Mouse (Mus musculus): ENCODE results near the gene Fut11.
"Not testable (repeated sequence)": the region's sequence is repeated elsewhere in the genome, so short reads cannot be mapped to it uniquely, and the experiment has no call there.

The Fut11 gene

DNA sequence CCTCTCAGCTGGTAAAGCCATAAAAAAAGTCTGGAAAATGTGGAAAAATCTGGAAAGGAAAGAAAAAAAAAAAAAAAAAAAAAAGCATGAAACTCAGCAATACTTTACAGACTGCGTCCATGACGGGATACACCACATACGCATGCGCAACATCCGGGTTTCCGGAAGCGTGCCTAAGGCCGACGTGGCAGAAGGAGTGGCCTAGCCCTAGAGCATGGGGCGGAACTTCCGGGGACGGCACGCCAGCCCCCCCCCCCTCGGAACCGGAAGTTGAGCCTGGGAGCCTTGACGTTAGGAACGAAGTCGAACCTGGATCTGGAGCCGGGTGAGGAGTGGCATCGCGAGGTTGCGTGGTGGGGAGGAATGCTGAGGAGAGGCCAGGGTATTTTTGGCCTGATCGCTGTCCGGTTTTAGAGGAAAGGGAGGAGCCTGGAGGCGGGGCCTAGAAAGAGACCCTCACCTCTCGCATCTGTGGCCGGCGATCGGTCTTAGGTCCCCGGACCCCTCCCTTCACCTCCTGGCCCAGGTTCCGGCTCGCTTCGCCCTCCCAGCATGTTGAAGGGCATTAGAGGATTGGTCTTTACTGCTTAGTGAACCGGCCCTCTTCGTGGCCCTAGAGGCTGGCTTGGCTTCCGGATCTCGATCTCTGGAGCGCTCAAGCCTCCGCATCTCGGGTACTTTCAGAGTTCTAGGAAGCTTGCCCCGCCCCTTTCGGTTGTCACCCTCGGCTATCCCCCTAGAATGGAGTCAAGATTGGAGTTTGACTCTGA lies 20.5 kb upstream of the Fut11 start, which contains the start of gene Sec24c:
Sec24c (plus strand) TSS at position 245 of the 770 bp plus-strand sequence.
- DNase-seq (ENCODE audit: low read depth, low spot score), result peak; percentile 99

DNA sequence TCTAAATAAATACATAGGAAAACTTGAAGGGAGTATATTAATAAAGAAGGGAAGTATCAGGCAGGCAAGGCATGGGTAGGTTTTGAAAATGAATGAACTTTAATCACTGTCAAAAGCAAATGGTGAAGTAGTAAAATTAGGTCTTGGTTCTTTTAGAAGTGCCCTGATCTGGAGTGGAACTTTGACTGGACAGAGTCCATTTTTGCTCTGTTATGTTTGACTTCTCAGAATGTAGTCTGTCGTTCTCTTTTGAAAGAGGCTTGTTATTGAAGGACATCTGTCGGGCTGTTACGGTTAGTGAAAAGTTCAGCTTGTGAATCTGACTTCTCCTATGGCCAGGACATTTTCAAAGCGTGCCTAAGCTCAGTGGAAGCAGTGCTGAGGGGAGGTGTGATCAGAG lies 16.9 kb upstream of the Fut11 start:
- no peak for DNase-seq (ENCODE audit: low read depth, low spot score)

DNA sequence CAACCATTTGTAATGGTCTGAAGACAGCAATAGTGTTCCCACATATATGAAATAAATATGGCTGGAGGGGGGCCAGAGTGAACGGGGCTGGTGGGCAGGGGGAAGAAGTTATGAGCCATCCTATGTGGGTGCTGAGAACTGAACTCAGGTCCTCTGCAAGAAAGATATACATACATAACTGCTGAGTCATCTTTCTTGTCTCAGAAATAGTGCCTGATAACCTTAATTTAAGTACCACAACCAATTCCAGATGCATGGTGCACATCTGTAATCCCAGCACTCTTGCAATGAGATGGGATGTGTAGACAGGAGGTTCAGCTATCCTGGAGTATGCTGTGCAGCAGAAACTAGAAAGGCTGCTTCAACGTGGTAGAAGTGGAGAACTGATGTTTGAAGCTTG lies 13.0 kb upstream of the Fut11 start:
- DNase-seq (ENCODE audit: low read depth, low spot score), result no peak

DNA sequence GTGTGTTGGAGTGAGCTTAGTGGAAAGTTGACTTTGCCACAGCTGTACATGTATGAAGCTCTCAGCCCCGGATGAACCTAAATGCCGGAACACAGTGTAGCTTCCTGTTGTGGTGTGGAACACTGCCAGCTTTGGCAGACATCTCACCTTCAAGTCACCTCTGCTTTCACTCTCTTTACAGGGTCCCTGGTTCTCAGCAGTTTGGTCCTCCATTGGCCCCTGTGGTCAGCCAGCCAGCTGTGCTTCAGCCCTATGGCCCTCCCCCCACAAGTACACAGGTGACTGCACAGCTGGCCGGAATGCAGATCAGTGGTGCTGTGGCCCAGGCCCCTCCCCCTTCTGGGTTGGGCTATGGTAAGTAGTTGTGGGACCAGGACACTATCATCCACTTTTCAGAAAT lies 12.3 kb upstream of the Fut11 start:
- DNase-seq (ENCODE audit: low read depth, low spot score), result no peak

DNA sequence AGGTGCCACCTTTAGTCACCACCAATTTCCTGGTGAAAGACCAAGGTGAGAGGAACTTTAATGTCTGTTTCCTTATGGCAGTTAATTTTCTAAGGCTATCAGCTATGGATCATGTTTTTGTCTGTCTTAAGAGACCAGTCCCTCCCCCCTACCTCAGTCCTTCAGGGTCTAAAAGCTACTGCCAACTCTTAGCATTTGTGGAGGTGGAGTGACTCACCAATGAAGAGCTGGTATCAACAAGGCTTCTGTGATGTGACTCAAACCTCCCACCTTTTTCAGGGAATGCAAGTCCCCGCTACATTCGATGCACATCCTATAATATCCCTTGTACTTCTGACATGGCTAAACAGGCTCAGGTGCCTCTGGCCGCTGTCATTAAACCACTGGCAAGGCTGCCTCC lies 8.2 kb upstream of the Fut11 start:
- no peak for DNase-seq (ENCODE audit: low read depth, low spot score)

DNA sequence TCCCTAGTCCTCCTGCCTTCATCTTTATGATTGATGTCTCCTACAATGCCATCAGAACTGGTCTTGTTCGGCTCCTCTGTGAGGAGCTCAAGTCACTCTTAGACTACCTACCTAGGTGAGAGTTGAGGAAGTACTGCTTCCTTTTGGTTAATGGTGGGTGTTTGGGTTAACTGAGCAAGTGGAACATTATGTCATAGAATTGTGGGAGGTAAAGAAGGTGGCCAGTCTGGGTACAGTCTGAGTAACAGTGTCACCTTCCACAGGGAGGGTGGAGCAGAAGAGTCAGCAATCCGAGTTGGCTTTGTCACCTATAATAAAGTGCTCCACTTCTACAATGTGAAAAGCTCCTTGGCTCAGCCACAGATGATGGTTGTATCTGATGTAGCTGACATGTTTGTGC lies 5.8 kb upstream of the Fut11 start:
- no peak for DNase-seq (ENCODE audit: low read depth, low spot score)

DNA sequence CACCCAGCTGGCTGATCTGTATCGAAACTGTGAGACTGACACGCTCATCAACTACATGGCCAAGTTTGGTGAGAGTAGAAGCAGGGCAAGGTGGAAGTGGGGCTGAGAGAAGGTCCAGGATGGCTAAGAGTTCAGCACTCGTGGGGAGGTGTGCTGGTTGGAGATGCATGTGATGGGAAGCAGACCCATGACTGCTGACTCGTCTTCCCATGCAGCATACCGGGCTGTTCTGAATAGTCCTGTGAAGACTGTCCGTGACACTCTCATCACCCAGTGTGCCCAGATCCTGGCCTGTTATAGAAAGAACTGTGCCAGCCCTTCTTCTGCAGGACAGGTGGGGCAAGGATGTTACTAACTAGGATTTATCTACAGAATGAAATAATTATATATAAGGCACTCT lies 3.0 kb upstream of the Fut11 start:
- DNase-seq (ENCODE audit: low read depth, low spot score), result no peak

DNA sequence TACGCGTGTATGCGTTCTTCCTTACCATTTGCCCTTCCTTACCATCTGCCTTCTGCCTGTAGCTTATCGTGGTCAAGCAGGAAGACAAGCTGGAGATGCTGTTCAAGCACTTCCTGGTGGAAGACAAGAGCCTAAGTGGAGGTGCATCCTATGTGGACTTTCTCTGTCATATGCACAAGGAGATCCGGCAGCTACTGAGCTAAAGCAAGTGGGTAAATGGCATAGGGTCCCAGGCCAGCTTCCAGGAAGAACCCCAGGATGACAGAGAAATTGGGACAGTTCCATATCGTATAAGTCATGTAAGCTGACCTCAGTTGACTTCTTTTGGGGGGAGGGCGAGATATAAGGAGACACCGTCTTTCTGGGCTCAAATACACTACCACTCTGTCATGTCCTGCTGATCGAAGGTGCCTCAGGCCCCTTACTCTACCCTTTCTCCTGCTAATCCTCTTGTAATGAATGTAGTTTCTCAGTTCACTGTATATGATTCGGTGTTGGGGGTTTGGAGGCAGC lies 1.1 kb upstream of the Fut11 start:
- DNase-seq (ENCODE audit: low read depth, low spot score), result no peak

DNA sequence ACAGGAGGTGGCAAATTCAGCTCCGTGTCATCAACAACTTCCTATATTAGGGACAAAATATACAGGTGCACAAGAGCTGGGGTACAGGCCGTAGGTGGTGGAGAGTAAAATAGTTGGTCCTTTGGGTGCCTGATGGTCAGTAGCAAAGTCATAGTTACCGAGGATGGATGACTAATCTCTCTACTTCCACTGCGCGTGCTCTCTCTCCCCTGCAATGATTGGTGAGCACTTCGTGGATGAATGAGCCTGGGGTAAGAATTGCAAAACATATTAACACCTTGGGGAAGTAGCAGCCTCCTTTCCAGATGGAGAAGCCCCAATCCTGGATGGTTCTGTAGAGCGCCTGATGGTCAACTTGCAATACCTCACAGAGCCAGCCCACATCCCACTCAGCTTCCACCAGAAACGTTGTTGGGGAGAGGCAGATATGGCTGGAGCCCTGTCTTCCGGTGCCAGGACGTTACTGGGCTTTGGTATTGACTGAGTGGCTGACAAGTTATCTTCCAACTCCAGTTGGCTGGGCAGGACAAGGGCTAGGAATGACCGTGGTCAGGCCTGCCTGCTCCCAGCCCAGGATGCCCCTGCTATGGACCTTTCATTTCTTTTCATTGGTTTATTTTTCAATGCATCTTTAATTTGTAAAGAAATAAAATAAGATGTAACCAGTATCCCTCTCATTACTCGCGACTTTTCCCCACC lies 434 bp upstream of the Fut11 start:
- DNase-seq (ENCODE audit: low read depth, low spot score), result no peak

DNA sequence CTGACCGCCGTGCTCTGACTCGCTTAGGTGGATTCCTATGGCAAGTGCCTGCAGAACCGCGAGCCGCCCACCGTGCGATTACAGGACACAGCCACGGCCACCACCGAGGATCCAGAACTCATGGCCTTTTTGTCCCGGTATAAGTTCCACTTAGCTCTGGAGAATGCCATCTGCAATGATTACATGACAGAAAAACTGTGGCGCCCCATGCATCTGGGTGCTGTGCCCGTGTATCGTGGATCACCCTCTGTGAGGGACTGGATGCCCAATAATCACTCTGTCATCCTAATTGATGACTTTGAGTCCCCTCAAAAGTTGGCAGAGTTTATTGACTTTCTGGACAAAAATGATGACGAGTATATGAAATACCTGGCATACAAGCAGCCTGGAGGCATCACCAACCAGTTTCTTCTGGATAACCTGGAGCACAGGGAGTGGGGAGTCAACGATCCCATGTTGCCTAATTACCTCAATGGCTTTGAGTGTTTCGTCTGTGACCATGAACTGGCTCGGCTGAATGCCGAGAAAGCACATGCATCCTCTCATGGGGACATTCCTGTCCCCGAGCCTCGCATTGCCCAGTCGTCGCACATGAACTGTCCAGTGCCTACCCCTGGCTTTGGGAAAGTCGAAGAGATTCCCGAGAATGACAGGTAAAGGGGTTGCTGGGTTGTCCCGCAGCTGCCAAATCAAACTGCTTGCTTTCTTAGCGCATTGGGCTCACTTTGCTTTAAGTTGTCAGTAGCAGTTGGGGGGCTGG lies 1.2 kb downstream of the Fut11 start:
- DNase-seq (ENCODE audit: low read depth, low spot score), result no peak

DNA sequence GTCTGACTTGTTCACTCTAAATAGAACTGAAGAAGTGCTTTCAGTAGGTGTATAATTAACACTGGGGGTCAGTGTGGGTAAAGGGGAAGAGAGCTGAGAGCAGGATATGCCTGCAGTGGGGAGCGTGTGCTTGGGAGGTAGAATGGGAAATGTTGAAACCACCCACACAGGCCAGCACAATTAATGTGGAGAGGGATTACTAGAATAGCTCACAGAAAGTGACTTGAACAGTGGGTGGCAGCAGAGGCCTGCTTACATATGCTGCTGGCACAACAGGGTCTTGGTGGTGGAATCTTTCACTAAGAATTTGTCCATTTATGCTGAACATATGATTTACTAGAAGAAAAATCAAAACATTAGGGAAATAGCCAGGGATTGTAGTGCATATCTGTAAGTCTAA lies 2.2 kb downstream of the Fut11 start:
- no peak for DNase-seq (ENCODE audit: low read depth, low spot score)

DNA sequence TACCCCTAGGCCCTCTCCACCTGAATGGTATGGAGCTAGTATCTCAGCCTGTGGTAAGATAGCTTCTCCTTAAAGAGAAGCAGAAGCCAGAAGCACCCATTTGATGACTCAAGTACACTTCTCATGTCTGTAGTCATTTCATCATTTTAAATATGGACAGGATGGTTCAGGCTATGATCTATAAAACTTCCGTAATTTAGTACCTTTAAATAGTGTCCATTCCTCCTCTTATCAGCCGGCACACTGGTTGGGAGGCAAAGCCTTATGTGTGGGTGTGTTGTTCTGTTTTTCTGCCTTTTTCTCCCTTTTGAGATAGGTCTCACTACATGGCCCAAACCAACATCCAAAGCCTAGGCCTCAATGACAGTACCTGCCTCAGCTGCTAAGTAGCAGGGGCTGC lies 3.7 kb downstream of the Fut11 start:
- DNase-seq (ENCODE audit: low read depth, low spot score), result no peak

DNA sequence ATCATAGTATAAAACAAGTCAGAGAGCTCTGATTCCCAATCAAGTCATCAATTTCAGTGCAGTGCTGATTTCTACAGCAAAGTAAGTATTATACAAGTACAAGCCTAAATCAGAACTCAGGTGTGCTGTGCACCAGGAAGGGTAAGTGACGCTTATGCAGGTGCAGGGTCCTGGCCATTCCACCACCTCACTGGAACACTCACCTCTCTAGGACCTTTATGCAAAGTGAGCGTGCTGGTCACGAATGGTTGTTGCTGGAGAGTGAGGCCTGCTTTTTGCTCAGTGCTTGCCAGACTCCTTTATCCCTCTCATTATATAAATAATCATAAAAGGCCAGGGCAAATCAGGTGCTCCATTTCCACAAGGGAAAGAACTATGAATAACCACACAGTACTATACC lies 5.6 kb downstream of the Fut11 start:
- DNase-seq (ENCODE audit: low read depth, low spot score), result no peak

DNA sequence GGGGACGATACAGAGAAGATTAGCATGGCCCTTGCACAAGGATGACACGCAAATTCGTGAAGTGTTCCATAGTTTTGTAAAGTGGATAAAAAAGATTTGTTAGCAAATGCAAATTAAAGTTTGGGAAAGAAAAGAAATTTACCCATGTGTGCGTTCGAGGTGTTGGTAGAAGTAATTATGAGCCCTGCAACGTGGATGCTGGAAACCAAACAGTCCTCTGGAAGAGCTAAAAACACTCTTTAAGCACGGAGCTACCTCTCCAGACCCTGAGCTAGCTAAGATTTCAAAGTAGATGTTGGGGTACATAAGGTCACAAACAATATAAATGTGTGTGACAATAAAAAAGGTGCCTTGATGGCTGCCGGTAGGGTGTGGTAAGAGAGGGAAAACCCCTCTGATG lies 6.8 kb downstream of the Fut11 start:
- no peak for DNase-seq (ENCODE audit: low read depth, low spot score)

DNA sequence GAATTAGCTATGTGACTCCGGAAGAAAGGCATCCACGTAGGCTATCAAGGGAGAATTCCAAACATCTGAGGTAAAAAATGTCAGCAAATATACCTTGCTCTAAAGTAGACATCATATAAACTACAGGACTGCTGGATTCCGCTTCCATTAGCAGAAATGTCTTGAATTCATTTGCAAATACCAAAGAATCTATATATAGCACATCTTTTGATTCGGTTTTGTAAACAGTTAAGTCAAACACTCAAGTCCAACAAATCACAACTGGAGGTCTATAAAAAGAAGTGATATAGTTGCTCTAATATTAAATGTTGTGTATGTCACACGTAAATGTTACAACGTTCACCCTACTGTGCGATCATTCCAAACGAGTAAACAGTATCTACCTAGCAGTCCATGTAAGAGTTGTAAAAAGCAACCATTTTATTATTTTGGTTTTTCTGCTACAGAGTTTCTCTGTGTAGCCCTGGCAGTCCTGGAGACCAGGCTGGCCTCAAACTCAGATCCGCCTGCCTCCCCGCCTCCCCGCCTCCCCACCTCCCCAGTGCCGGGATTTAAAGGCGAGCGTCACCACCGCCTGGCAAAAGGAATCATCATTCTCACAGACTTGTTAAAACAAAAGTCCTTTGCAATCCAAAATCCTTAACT lies 7.5 kb downstream of the Fut11 start:
- DNase-seq (ENCODE audit: low read depth, low spot score), result no peak

DNA sequence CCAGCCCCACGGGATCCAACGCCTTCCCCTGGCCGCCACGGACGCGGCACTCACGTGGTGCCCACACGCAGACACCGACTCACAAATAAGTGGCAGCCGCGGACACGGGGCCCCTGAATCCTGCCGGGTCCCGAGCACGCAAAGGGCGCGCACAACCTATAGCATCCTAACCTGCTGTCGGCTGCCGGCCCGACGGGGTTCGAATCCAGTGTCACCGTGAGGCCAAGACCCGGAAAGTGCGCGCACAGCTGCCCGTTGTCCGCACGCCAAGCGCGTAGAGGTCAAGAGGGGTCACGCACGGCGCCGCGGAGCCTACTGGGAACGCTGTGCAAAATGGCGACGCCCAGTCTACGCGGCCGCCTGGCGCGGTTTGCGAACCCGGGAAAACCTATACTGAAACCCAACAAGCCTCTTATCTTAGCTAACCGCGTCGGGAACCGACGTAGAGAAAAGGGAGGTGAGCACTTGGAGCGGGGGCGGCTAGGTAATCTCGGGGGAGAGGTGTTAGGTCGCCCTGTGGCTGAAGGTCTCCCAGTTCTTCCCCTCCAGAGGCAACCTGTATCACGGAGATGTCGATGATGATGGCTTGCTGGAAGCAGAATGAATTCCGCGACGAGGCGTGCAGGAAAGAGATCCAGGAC lies 8.1 kb downstream of the Fut11 start, which contains the start of gene Chchd1:
Chchd1 (plus strand) TSS at position 266 of the 641 bp plus-strand sequence.
- DNase-seq (ENCODE audit: low read depth, low spot score), result peak; percentile 75

DNA sequence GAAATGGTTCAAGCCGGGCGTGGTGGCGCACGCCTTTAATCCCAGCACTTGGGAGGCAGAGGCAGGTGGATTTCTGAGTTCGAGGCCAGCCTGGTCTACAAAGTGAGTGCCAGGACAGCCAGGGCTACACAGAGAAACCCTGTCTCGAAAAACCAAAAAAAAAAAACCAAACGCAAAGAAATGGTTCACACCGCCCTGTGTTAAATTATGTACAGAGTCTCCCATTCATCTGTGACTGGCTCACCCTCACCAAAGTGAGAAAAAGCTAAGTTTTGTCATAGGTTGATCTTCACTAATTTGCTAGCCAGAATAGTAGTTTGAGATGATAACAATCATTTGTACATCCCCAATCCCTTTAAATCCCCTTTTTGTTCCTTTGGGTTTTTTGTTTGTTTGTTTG lies 8.7 kb downstream of the Fut11 start:
- DNase-seq (ENCODE audit: low read depth, low spot score), result not testable (repeated sequence)

DNA sequence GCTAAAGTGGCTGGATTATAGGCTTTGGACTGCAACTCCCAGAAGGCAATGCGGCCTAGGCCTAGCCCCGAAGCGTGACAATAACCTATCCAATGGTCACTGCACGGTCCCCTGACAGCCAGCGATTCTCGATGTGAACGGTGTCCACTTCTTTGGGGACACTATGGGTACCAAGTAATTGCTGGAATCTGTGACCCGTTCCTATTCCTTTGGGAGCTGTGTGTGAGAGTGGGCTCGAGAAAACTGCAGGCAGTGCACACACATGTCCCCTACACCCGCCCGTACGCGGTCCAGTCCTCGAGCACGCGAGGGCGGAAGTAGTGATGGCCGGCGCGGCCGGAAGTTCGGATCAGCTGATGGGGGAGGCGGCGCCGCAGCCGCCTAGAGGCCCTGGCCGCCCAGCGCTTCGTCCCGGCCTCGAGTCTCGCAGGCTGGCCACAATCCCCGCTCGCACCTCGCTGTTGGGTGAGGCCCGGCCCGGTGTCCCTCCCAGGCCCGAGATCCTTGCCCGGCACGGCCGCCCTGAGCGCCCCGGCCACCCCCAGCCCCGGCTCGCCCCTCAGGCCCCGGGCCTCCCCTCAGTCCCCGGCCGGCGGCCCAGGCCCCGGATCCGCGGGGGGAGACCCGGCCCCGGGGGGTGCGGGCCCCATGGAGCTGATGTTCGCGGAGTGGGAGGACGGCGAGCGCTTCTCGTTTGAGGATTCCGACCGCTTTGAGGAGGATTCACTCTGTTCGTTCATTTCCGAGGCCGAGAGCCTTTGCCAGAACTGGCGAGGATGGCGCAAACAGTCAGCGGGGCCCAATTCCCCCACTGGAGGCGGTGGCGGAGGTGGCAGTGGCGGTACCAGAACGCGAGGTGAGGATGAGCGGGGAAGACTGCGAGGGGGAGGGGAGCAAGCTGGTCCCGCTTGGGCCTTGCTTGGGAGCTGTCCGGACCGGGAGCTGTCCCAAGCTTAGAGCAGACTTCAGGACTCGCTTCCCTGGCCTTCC lies 12.7 kb downstream of the Fut11 start, which contains the start of gene Zswim8:
Zswim8 (plus strand) TSS at position 352 of the 990 bp plus-strand sequence.
- DNase-seq (ENCODE audit: low read depth, low spot score), result peak; percentile 74

DNA sequence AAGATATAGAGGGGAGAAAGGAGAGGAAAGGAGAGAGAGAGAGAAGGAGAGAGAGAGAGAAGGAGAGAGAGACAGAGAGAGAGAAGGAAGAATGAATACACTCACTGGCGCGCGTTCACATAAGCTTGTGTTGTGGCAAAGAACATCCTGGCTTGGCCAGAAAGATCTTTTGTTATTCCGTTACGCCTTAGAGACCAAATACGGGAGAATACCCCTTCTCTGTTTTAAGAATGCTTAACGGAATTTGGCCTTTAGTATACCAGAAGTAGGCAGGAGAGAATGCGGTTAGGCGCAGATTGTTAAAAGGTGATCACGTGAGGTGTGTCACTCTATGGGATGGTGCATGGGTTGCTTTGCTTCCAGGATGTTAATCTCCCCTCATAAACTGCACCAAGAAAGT lies 13.5 kb downstream of the Fut11 start:
- no peak for DNase-seq (ENCODE audit: low read depth, low spot score)

DNA sequence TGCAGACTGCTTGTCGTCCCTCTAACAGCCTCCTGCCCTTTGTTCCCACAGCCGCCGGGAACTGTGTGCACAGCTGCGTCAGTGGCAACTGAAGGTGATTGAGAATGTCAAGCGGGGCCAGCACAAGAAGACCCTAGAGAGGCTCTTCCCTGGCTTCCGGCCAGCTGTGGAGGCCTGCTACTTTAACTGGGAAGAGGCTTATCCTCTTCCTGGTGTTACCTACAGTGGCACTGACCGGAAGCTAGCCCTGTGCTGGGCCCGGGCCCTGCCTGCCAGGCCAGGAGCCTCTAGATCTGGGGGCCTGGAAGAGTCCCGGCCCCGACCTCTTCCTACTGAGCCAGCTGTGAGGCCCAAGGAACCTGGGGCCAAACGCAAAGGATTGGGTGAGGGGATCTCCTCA lies 19.1 kb downstream of the Fut11 start:
- no peak for DNase-seq (ENCODE audit: low read depth, low spot score)

Measured in c-Kit-negative CD71-positive TER-119-positive erythroid progenitor cells, embryonic 14.5 days (primary cell).